Mouse (Mus musculus) cerebellum, adult 2 months (tissue): ENCODE results near the gene Fan1.

Experiments
- CTCF ChIP-seq: fragments of 200-500 bp; IDR thresholded peaks from 2 replicates; pipeline ENCODE4 v1.5.1; 2011; ENCODE audit warnings: low read depth, mild to moderate bottlenecking, control low read depth, low read length, moderate library complexity, borderline replicate concordance; ENCODE audit not compliant: insufficient read depth
- POLR2A ChIP-seq: fragments of 200-500 bp; IDR thresholded peaks from 2 replicates; pipeline ENCODE4 v1.6.1; 2011; ENCODE audit warnings: low read length, control low read depth, borderline replicate concordance; ENCODE audit not compliant: insufficient read depth

- TF ChIP-seq CTCF: no peak
- no peak for TF ChIP-seq POLR2A
These were observed 19.7 kb downstream of the Fan1 start for GRCm38 (mm10) chr7:64354206-64354605.
